Mouse (Mus musculus) thymus, adult 2 months (tissue): Measurements from ENCODE around the gene Mif. TPM values are rescaled to one million over a fixed set of nuclear protein-coding genes. Genes with fewer than 3 reads are reported as not detected.
"Not testable (repeated sequence)": the region's sequence is repeated elsewhere in the genome, so short reads cannot be mapped to it uniquely, and the experiment has no call there.

Source experiments
- DNase-seq: peaks from one replicate; pipeline ENCODE4 v3.0.0; 2021
- H3K27ac ChIP-seq: fragments of 200-500 bp; 2 replicates; pipeline ENCODE4 v1.5.1; 2012; ENCODE audit warnings: low read length, control low read depth; ENCODE audit not compliant: control insufficient read depth, insufficient read depth
- H3K27me3 ChIP-seq: fragments of 200-500 bp; 2 replicates; pipeline ENCODE4 v1.6.1; 2012; ENCODE audit warnings: mild to moderate bottlenecking, low read length, moderate library complexity, mixed read lengths; ENCODE audit not compliant: control insufficient read depth, insufficient read depth
- H3K36me3 ChIP-seq: fragments of 200-500 bp; 2 replicates; pipeline ENCODE4 v1.6.1; 2012; ENCODE audit warnings: mild to moderate bottlenecking, low read length, moderate library complexity; ENCODE audit not compliant: control insufficient read depth, insufficient read depth
- H3K4me1 ChIP-seq: fragments of 200-500 bp; replicated peaks from 2 replicates; pipeline ENCODE4 v1.6.1; 2012; ENCODE audit warnings: low read length; ENCODE audit not compliant: control insufficient read depth, insufficient read depth
- H3K4me3 ChIP-seq: fragments of 200-500 bp; 2 replicates; pipeline ENCODE4 v1.5.1; 2012; ENCODE audit warnings: mild to moderate bottlenecking, low read length, control low read depth, moderate library complexity; ENCODE audit not compliant: control insufficient read depth, insufficient read depth
- CTCF ChIP-seq: fragments of 200-500 bp; IDR thresholded peaks from 2 replicates; pipeline ENCODE4 v1.5.1; 2012; ENCODE audit warnings: mild to moderate bottlenecking, control low read depth, low read length, moderate library complexity, borderline replicate concordance; ENCODE audit not compliant: control insufficient read depth, poor library complexity, insufficient read depth; ENCODE audit errors: extremely low read depth
- POLR2A ChIP-seq: fragments of 200-500 bp; IDR thresholded peaks from 2 replicates; pipeline ENCODE4 v1.6.1; 2012; ENCODE audit warnings: mild to moderate bottlenecking, low read length, control low read depth, moderate library complexity; ENCODE audit not compliant: control insufficient read depth, poor library complexity, insufficient read depth; ENCODE audit errors: extremely low read depth
- WGBS: fragments of 180-500 bp; shearing (Covaris S2); methylation state at CpG from one replicate; pipeline ENCODE4 v1.1.7; 2018; 5-methylcytosine and 5-hydroxymethylcytosine counted together
- polyA plus RNA-seq: library from polyadenylated mRNA; depleted of rRNA; stranded (reverse); fragments of >200 nt; gene quantifications from 2 replicates; pipeline ENCODE4 v1.2.3, GENCODE M21; 2012

Gene Mif
- polyA plus RNA-seq, 1 experiment: 1,833 TPM

DNA sequence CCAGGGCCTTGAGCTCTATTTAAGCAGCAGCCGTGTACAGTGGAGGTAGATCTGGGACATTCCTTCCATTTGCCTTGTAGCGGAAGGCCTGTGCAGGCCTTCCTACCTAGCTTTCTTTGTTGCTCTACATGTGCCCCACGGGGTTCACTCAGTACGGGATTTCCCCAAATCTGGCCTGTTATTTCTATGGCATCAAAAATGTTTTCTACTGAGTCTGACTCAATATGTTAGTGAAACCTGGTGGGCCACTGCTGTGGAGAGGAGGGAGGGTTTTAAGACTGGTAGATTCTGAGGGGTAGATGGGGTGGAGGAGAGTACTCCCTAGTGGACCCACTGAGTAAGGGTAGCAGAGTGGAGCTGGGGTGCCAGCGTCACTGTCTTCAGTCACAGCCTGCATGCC, 35.7 kb upstream of the Mif start:
- DNase-seq: no peak
- H3K4me1 ChIP-seq: peaks cover 13% of the 10 kb centered on the region
- WGBS: 97% methylated on average over 5 of the region's 5 CpGs
- H3K4me3 ChIP-seq: no peak overlapping the region
- H3K36me3 ChIP-seq: peaks cover 15% of the 10 kb centered on the region
- H3K27ac ChIP-seq: no peak overlapping the region
- H3K27me3 ChIP-seq: no peaks in the 10 kb centered on the region
- TF ChIP-seq POLR2A (no peak), CTCF (no peak)

DNA sequence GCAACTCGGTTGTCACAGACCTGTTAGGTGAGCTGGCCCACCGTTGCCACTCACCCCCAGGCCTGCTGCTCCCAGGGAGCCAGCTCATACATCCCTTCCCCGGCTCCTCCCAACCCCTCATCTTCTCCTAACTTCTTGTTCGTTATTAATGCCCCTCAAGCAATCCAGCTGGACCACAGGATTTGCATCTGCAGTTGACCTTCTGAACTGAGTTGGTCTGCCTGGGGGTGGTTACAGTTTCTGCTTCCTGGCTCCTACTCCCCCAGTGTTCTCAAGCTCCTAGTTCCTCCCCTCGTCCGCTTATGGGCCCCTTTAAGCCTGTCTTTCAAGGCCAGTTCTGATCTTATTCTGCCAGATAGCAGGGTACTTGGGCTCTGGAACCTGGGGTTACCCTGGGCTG, 34.6 kb upstream of the Mif start:
- Histone ChIP-seq H3K4me1 (peaks cover 13% of the 10 kb centered on the region), H3K36me3 (peaks cover 15% of the 10 kb centered on the region), H3K4me3 (no peak overlapping the region), H3K27ac (no peak overlapping the region), H3K27me3 (no peaks in the 10 kb centered on the region)
- 90% methylated on average over 6 of the region's 6 CpGs for WGBS
- DNase-seq: no peak
- TF ChIP-seq CTCF (no peak), POLR2A (no peak)

DNA sequence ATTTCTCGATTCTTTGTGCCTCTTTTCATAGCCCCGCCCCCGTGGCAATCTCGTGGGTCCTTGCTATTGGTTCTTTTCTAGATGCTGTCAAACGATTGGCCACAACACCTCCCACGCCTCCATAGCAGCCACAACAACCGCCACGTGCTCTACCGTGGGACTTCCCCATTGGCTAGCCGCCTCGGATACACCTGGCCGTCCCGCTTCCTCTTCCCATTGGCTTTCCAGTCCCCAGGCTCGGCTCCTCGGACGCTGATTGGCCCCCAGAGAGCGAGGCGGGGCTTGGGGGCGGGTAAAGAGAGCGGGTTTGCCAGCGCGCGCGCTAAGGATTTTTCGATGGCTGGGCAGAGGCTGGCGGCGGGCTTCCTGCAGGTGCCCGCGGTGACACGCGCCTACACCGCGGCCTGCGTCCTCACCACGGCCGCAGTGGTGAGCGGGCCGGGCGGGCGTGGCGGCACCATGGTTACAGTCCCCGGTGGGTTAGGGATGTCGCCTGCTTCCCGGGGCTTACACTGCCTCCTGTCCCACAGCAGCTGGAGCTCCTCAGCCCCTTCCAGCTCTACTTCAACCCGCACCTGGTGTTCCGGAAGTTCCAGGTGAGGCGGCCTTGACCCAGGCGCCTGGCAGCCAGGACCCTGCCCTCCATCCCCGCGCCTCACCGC, 33.2 kb upstream of the Mif start, which contains the start of gene Derl3:
Derl3 (plus strand) TSS at position 325 of the 662 bp plus-strand sequence.
- Histone ChIP-seq H3K27ac (no peak within 1 kb of the TSS), H3K4me1 (peaks cover 13% of the 10 kb centered on the region), H3K36me3 (peaks cover 15% of the 10 kb centered on the region), H3K27me3 (no peaks in the 10 kb centered on the region), H3K4me3 (peak within 1 kb of the TSS; percentile 42)
- DNase-seq: peak; percentile 97
- TF ChIP-seq CTCF: no peak
- TF ChIP-seq POLR2A: no peak
- 3% methylated on average over 51 of the region's 51 CpGs for whole genome bisulfite sequencing

DNA sequence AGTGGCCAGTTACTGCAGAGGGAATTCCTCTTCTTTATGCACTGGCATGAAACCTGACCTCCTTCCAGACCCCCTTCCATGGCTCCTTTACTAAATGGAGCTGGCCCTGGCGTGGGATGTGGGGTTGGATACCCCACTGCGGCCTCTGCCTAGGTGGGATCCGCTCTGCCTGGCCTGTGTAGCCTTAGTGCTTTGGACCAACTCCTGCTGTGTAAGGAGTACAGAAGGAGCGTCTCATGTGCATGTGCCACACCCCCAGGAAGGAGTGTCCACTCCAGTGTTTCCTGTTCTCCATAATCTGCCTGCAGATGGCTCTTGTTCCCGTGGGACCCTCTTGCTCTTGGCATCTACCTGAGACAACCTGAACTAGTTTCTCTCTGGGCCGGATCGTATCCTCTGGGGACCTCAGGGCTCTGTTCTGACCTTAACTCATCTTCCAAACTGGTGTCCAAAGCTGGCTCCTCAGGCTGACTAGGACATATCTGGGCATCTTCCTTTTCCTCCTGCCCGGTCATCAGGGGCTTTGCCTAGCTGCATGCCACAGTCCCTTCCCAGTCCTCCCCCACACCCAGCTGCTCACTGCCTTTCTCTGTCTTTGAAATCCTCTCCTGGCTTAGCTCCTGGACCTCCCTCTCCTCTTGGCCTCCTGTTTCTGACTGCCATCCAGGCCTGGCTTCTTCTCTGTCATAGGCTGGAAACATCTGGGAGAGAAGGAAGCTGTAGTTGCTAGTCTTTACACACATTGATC, 29.5 kb upstream of the Mif start:
- 79% methylated on average over 8 of the region's 8 CpGs for WGBS
- no peak for TF ChIP-seq POLR2A
- no peak for TF ChIP-seq CTCF
- Histone ChIP-seq H3K4me1 (peaks cover 13% of the 10 kb centered on the region), H3K27me3 (no peaks in the 10 kb centered on the region), H3K27ac (no peak overlapping the region), H3K36me3 (no peaks in the 10 kb centered on the region), H3K4me3 (no peak overlapping the region)
- DNase-seq: no peak

DNA sequence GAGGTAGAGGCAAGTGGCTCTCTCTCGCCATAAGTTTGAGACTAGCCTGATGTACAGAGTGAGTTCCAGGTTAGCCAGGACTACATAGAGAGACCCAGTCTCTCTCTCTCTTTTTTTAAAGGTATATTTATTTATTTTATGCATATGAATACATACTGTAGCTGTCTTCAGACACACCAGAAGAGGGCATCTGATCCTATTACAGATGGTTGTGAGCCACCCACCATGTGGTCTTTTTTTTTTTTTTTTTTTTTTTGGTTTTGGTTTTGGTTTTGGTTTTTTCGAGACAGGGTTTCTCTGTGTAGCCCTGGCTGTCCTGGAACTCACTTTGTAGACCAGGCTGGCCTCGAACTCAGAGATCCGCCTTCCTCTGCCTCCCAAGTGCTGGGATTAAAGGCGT, 27.5 kb upstream of the Mif start:
- not testable (repeated sequence) for H3K4me1 ChIP-seq, H3K36me3 ChIP-seq
- 74% methylated on average over 5 of the region's 5 CpGs for WGBS

DNA sequence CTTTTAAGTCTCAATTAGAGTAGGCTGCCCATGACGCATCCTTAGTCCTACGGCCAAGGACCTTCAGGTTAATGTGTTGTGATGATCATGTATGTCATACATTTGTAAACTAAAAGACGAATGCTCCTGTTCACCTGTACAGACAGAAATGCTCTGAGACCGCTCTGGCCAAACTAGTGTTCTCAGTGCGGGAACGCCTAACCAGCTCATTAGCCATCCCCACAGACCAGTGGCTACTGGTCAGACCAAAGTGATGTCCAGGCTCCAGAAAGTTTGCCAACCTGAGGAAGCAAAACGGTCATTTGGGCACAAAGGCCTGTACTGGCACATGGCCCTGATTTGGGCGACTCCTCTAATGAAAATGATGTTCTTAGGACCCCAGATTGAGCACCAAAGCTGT, 24.7 kb upstream of the Mif start:
- TF ChIP-seq POLR2A: no peak
- WGBS: 96% methylated on average over 8 of the region's 8 CpGs

More for the DNA sequence above, 27.5 kb upstream of the Mif start:
- not testable (repeated sequence) for H3K4me3 ChIP-seq, DNase-seq, H3K27me3 ChIP-seq, H3K27ac ChIP-seq

DNA sequence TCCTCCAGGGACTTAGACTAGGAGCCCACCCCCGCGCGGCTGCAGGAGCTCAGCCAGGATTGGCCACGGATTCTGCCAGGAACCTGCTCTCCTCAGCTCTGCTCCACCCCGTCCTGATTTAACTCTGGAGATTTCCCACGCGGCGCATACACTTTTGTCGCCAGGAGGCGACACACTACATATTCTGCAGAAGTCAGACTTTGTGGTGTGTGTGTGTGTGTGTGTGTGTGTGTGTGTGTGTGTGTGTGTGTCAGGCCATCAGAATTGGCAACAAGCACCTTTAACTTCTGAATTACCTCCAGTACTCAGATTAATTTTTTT, 23.2 kb upstream of the Mif start:
- WGBS: 4% methylated on average over 10 of the region's 10 CpGs
- TF ChIP-seq CTCF (peak; percentile 48; the same call in 1 of the 2 replicates), POLR2A (no peak)
- Histone ChIP-seq H3K36me3 (no peaks in the 10 kb centered on the region), H3K4me1 (no peaks in the 10 kb centered on the region), H3K27ac (no peak overlapping the region), H3K4me3 (no peak overlapping the region), H3K27me3 (no peaks in the 10 kb centered on the region)
- peak; percentile 58 for DNase-seq

More for the DNA sequence above, 24.7 kb upstream of the Mif start:
- no peak overlapping the region for H3K27ac ChIP-seq
- DNase-seq: no peak
- H3K36me3 ChIP-seq: no peaks in the 10 kb centered on the region
- H3K27me3 ChIP-seq: no peaks in the 10 kb centered on the region
- H3K4me3 ChIP-seq: no peak overlapping the region
- no peaks in the 10 kb centered on the region for H3K4me1 ChIP-seq
